Mouse (Mus musculus) megakaryocyte, embryonic 14.5 days (primary cell): Measurements from ENCODE around the gene Drc7.

Experiments
- FLI1 ChIP-seq: IDR thresholded peaks from 2 replicates; pipeline ENCODE4 v1.6.1; 2012; ENCODE audit warnings: low read length, inconsistent platforms, mixed read lengths
- GATA1 ChIP-seq: IDR thresholded peaks from 3 replicates; pipeline ENCODE4 v1.6.1; 2012; ENCODE audit warnings: mixed read lengths, low read length, inconsistent platforms, borderline replicate concordance

GRCm38 (mm10) chr8:95024387-95024786, 30.5 kb upstream of the Drc7 start:
- TF ChIP-seq GATA1, result no peak
- no peak for TF ChIP-seq FLI1
